Comparison of ENCODE assay signal across 8 mouse cellular contexts in genomic region chrX:6399626-6400397, GRCm38 (mm10). TPM values are rescaled to one million over a fixed set of nuclear protein-coding genes. Genes with fewer than 3 reads are reported as not detected.
DNase-seq lines count a peak whose midpoint lies in the region; ATAC-seq and TF ChIP-seq lines count a peak whose summit lies in the region.

TSS of gene Shroom4 (plus strand) at chrX:6399854.

- no peaks in the 10 kb centered on the region for H3K27me3 ChIP-seq in C2C12 (ENCODE audit: control insufficient read depth, insufficient read depth, insufficient read length)
- H3K27me3 ChIP-seq in forebrain, embryonic 10.5 days (ENCODE audit: poor library complexity, severe bottlenecking): no peaks in the 10 kb centered on the region
- no peaks in the 10 kb centered on the region for H3K27me3 ChIP-seq in heart, embryonic 14.5 days (ENCODE audit: control insufficient read depth, insufficient read depth, low read length)
- no peaks in the 10 kb centered on the region for H3K27me3 ChIP-seq in kidney, postnatal 0 days (ENCODE audit: insufficient read depth, low read length)
- peaks cover 4% of the 10 kb centered on the region; the same call in 1 of the 2 replicates for H3K27me3 ChIP-seq in liver, embryonic 11.5 days (replicated peaks; ENCODE audit: control insufficient read depth, insufficient read depth, low read length)

- H3K36me3 ChIP-seq in C2C12 (ENCODE audit: control insufficient read depth, insufficient read depth): no peaks in the 10 kb centered on the region
- no peaks in the 10 kb centered on the region for H3K36me3 ChIP-seq in forebrain, embryonic 10.5 days (replicated peaks)
- H3K36me3 ChIP-seq in heart, embryonic 14.5 days (ENCODE audit: control insufficient read depth, insufficient read depth, low read length): no peaks in the 10 kb centered on the region
- H3K36me3 ChIP-seq in kidney, postnatal 0 days (ENCODE audit: insufficient read depth, low read length): no peaks in the 10 kb centered on the region
- no peaks in the 10 kb centered on the region for H3K36me3 ChIP-seq in liver, embryonic 11.5 days (ENCODE audit: control insufficient read depth, insufficient read depth, low read length)

- ATAC-seq in heart, embryonic 14.5 days (ENCODE audit: insufficient number of reproducible peaks, insufficient read depth, low FRiP score, low read depth): peak; percentile 92
- peak; percentile 96 for ATAC-seq in kidney, postnatal 0 days (replicated peaks; ENCODE audit: low FRiP score, low read depth)
- peak; percentile 83 for ATAC-seq in liver, embryonic 11.5 days (replicated peaks; ENCODE audit: low FRiP score)

- H3K9ac ChIP-seq in heart, embryonic 14.5 days (ENCODE audit: low read length): peak within 1 kb of the TSS; percentile 78
- H3K9ac ChIP-seq in kidney, postnatal 0 days (ENCODE audit: low read depth, low read length): peak within 1 kb of the TSS; percentile 78
- peak within 1 kb of the TSS; percentile 30; the same call in 1 of the 2 replicates for H3K9ac ChIP-seq in liver, embryonic 11.5 days (ENCODE audit: low read depth, low read length)

- H3K4me3 ChIP-seq in C2C12 (ENCODE audit: insufficient read depth, poor library complexity, severe bottlenecking): peak within 1 kb of the TSS; percentile 39
- peak within 1 kb of the TSS; percentile 69 for H3K4me3 ChIP-seq in forebrain, embryonic 10.5 days
- peak within 1 kb of the TSS; percentile 61 to 85 for H3K4me3 ChIP-seq in heart, embryonic 14.5 days (ENCODE audit: control insufficient read depth in 1 of 2, insufficient read depth in 1 of 2, low read depth in 1 of 2, low read length in 2 of 2)
- peak within 1 kb of the TSS; percentile 66 for H3K4me3 ChIP-seq in kidney, postnatal 0 days (replicated peaks; ENCODE audit: low read depth, low read length)
- H3K4me3 ChIP-seq in liver, embryonic 11.5 days (ENCODE audit: low read depth, low read length): peak within 1 kb of the TSS; percentile 55

- peaks cover 13% of the 10 kb centered on the region for H3K79me2 ChIP-seq in C2C12 (ENCODE audit: control insufficient read depth, insufficient read depth)

- no peak for TF ChIP-seq CTCF in C2C12 (IDR thresholded peaks at IDR 0.05; ENCODE audit: control insufficient read depth, insufficient read depth, insufficient read length)
- no peak for TF ChIP-seq CTCF in kidney, postnatal 0 days (IDR thresholded peaks at IDR 0.05; ENCODE audit: low read depth)

- DNase-seq in brain, embryonic 18.5 days (ENCODE audit: low read depth, low spot score): peak; percentile 64
- peak; percentile 78 for DNase-seq in forebrain, embryonic 10.5 days (ENCODE audit: extremely low spot score, low spot score)
- DNase-seq in kidney, postnatal 0 days (ENCODE audit: low spot score): peak; percentile 85
- peak; percentile 68 for DNase-seq in liver, embryonic 11.5 days (ENCODE audit: low spot score)
- DNase-seq in neural tube, embryonic 10.5 days (ENCODE audit: extremely low spot score, low spot score): peak; percentile 65
- peak; percentile 0 for DNase-seq in thymus, postnatal 25 days

- H3K79me3 ChIP-seq in C2C12 (ENCODE audit: low read depth): no peaks in the 10 kb centered on the region

- H3K4me1 ChIP-seq in forebrain, embryonic 10.5 days: peaks cover 17% of the 10 kb centered on the region
- H3K4me1 ChIP-seq in heart, embryonic 14.5 days (ENCODE audit: control insufficient read depth in 2 of 2, insufficient read depth in 2 of 2, low read length in 2 of 2): peaks cover 4% of the 10 kb centered on the region in 2 experiments; a peak in 2 of 4 replicates
- H3K4me1 ChIP-seq in kidney, postnatal 0 days (replicated peaks; ENCODE audit: insufficient read depth, low read length): no peaks in the 10 kb centered on the region
- H3K4me1 ChIP-seq in liver, embryonic 11.5 days (replicated peaks; ENCODE audit: control insufficient read depth, insufficient read depth, low read length): no peaks in the 10 kb centered on the region; the same call in 1 of the 2 replicates

- peak within 1 kb of the TSS; percentile 66 for H3K4me2 ChIP-seq in heart, embryonic 14.5 days (ENCODE audit: low read length)
- H3K4me2 ChIP-seq in kidney, postnatal 0 days (ENCODE audit: low read length): peak within 1 kb of the TSS; percentile 54
- peak within 1 kb of the TSS; percentile 76 for H3K4me2 ChIP-seq in liver, embryonic 11.5 days

- H3ac ChIP-seq in C2C12 (ENCODE audit: control insufficient read depth, insufficient read length, low read depth): peak within 1 kb of the TSS; percentile 89

- H3K27ac ChIP-seq in forebrain, embryonic 10.5 days: peak within 1 kb of the TSS; percentile 92
- H3K27ac ChIP-seq in heart, embryonic 14.5 days (replicated peaks in 1 of 2; ENCODE audit: control insufficient read depth in 1 of 2, insufficient read depth in 1 of 2, low read depth in 2 of 2, low read length in 2 of 2): peak within 1 kb of the TSS; percentile 77 to 78
- peak within 1 kb of the TSS; percentile 92 for H3K27ac ChIP-seq in kidney, postnatal 0 days
- no peak within 1 kb of the TSS for H3K27ac ChIP-seq in liver, embryonic 11.5 days (ENCODE audit: low read depth, low read length)

- no peaks in the 10 kb centered on the region for H3K9me3 ChIP-seq in forebrain, embryonic 10.5 days
- no peaks in the 10 kb centered on the region for H3K9me3 ChIP-seq in heart, embryonic 14.5 days (ENCODE audit: control insufficient read depth, low read length)
- H3K9me3 ChIP-seq in kidney, postnatal 0 days (replicated peaks; ENCODE audit: low read length): no peaks in the 10 kb centered on the region
- no peaks in the 10 kb centered on the region for H3K9me3 ChIP-seq in liver, embryonic 11.5 days (ENCODE audit: control insufficient read depth, low read length)

- WGBS in forebrain, embryonic 10.5 days: 7% methylated on average over 52 of the region's 55 CpGs
- WGBS in heart, embryonic 14.5 days: 17% methylated on average over 48 of the region's 55 CpGs
- WGBS in kidney, postnatal 0 days: 20% methylated on average over 54 of the region's 55 CpGs
- 11% methylated on average over 54 of the region's 55 CpGs for WGBS in liver, embryonic 11.5 days

TF ChIP-seq in C2C12, 6 proteins besides CTCF, POLR2A, EP300 and RAD21:
- TF ChIP-seq CEBPB (IDR thresholded peaks at IDR 0.05; ENCODE audit: low read depth) (no peak), USF1 (IDR thresholded peaks at IDR 0.05; ENCODE audit: low read depth) (no peak), MYOD1 (IDR thresholded peaks at IDR 0.05; ENCODE audit: control insufficient read depth, insufficient read length, low read depth) (no peak), MAX (IDR thresholded peaks at IDR 0.05) (no peak), FOSL1 (IDR thresholded peaks at IDR 0.05; ENCODE audit: insufficient read depth, low read length, poor library complexity, severe bottlenecking) (no peak), MYOG (IDR thresholded peaks at IDR 0.05; ENCODE audit: control insufficient read depth, extremely low read depth, insufficient read length) (no peak)

RNA-seq across cellular contexts. Expression of gene Shroom4, which starts in this region (rescaled TPM):
- polyA plus RNA-seq in C2C12 (2012; fragmentation: generic; extraction: Trizol): 3.1 TPM
- polyA plus RNA-seq in forebrain, embryonic 10.5 days (2016; fragmentation: Nextera tagmentation; extraction: Ambion mirVana): 5.1 and 5.4 TPM in 2 replicates
- polyA plus RNA-seq in heart, embryonic 14.5 days (2014; fragmentation: Nextera tagmentation; extraction: Ambion mirVana): 5.3 and 5.5 TPM in 2 replicates
- 6.4 and 7.3 TPM in 2 replicates for polyA plus RNA-seq in kidney, postnatal 0 days (2015; fragmentation: Nextera tagmentation; extraction: Ambion mirVana)
- 2.8 and 3.0 TPM in 2 replicates for polyA plus RNA-seq in liver, embryonic 11.5 days (2014; fragmentation: Nextera tagmentation; extraction: Ambion mirVana)

Comparison
In these comparisons a context has a peak if more than half of its experiments do, and no peak if none do; other contexts are left out.
1. DNase-seq: peak in every context shown above with its lines; median percentile 85 in kidney, postnatal 0 days; 78 in forebrain, embryonic 10.5 days; 68 in liver, embryonic 11.5 days; 65 in neural tube, embryonic 10.5 days; 64 in brain, embryonic 18.5 days; 0 in thymus, postnatal 25 days.